Mouse (Mus musculus): ENCODE results near the gene Pth2. TPM values are rescaled to one million over a fixed set of nuclear protein-coding genes. Genes with fewer than 3 reads are reported as not detected.

The Pth2 gene
- not detected for polyA plus RNA-seq (2017; shearing (Covaris generic))

GRCm38 (mm10) chr7:45180896-45181477 is at the start of gene Pth2:
Gene Pth2, plus strand, starts transcription at chr7:45180995.

DNA sequence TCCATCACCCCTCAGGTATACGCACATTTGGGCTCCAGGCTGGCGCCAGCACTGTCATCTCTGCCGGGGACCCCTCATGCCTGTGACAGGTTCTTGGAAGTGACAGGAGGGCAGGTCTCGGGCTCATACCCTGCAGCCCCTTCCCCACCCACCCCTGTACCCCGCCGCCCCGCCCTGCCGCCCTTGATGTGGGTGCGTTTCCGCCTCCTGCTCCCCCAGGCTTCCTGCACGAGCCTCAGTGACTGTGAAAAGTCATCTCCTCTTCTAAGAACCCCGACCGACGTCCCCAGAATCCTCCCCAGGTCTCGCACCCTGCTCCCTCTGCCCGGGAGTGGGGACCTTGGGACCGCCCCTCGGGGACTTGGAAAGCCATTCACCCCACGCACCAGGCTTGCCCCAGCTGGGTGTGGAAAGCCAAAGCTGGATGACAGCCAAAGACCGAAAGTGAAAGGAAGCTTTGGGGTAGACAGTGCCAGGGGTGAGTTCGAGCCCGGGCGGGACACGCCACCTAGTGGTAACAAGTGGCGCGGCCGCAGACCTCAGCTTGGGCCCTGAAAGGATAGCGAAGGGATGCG is 44.7 kb upstream of the Pth2 start, which contains the start of the genes Gm45713 and Flt3l:
Gene Gm45713, minus strand, starts transcription at position 239 of the 575 bp plus-strand sequence.
Gene Flt3l, minus strand, starts transcription at position 440 of the 575 bp plus-strand sequence.

GRCm38 (mm10) chr7:45154096-45154992 is 26.5 kb upstream of the Pth2 start, which contains the start of the genes Pih1d1 and Aldh16a1:
Gene Pih1d1, plus strand, starts transcription at chr7:45154303.
Gene Aldh16a1, minus strand, starts transcription at chr7:45154584.

GRCm38 (mm10) chr7:45163735-45164490 is 16.9 kb upstream of the Pth2 start, which contains the start of gene Slc17a7:
Gene Slc17a7, plus strand, starts transcription at chr7:45163949.

DNA sequence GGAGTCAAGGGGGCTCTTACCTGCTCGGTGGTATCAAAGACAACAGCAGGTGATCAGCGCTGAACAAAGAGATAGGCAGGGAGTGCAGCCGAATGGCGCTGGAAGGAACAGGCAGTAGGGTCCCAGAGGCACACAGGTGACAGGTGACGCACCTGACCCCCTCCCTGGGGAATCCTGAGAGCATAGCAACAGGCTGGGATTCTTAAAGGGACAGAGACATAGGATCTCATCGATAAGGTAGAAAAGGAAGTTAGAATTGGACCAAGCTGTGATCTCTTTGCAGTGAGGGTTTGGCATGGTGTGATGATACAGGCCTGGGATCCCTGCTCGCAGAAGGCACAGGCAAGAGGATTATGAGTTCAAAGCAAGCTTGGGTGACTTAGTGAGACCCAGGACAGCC is 1.3 kb upstream of the Pth2 start, which contains the start of gene Gfy:
Gene Gfy, minus strand, starts transcription at position 101 of the 400 bp plus-strand sequence.

GRCm38 (mm10) chr7:45204380-45205143 is 23.8 kb downstream of the Pth2 start, which contains the start of gene Ccdc155:
Gene Ccdc155, minus strand, starts transcription at chr7:45204892.

DNA sequence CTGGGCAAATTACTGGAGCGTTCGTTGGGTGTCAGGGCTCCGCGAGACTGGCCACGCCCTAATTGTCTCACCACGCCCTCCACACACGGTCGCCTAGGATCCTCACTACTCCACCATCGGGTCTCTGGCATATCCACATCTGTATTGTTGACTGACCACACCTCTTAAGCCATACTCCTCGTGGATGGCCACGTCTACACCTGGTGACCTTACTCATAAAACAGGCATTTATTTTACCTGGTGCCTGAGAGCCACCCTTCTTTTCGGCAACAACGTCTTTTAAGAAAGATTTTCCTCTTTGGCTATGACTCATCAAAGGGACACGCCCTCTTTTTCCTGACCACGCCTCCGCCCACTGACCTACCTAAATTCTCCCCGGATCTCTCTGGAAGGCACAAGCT is 31.1 kb downstream of the Pth2 start, which contains the start of gene Dkkl1:
Gene Dkkl1, minus strand, starts transcription at position 297 of the 401 bp plus-strand sequence.

GRCm38 (mm10) chr7:45215673-45216441 is 35.1 kb downstream of the Pth2 start, which contains the start of gene Tead2:
Gene Tead2, plus strand, starts transcription at chr7:45215753.

Other genes starting within 250 kb of the Pth2 start
- not detected for gene Tsks, start 237.8 kb upstream of the Pth2 start, polyA plus RNA-seq (2017; shearing (Covaris generic))
- 0.30 TPM for gene Cpt1c, start 206.1 kb upstream of the Pth2 start, polyA plus RNA-seq (2017; shearing (Covaris generic))
- gene Prmt1, start 194.4 kb upstream of the Pth2 start, polyA plus RNA-seq (2017; shearing (Covaris generic)), result 175 TPM
- 235 TPM for gene Irf3, start 183.3 kb upstream of the Pth2 start, polyA plus RNA-seq (2017; shearing (Covaris generic))
- gene Bcl2l12, start 182.3 kb upstream of the Pth2 start, polyA plus RNA-seq (2017; shearing (Covaris generic)), result 35.8 TPM
- gene Scaf1, start 164.6 kb upstream of the Pth2 start, polyA plus RNA-seq (2017; shearing (Covaris generic)), result 38.8 TPM
- gene Rras, start 163.0 kb upstream of the Pth2 start, polyA plus RNA-seq (2017; shearing (Covaris generic)), result 24.1 TPM
- gene Prr12, start 128.1 kb upstream of the Pth2 start, polyA plus RNA-seq (2017; shearing (Covaris generic)), result 4.0 TPM
- gene Nosip, start 118.6 kb upstream of the Pth2 start, polyA plus RNA-seq (2017; shearing (Covaris generic)), result 115 TPM
- 3.0 TPM for gene Prrg2, start 118.3 kb upstream of the Pth2 start, polyA plus RNA-seq (2017; shearing (Covaris generic))
- gene Rcn3, start 88.8 kb upstream of the Pth2 start, polyA plus RNA-seq (2017; shearing (Covaris generic)), result 10.7 TPM
- gene Fcgrt, start 77.1 kb upstream of the Pth2 start, polyA plus RNA-seq (2017; shearing (Covaris generic)), result 2.8 TPM
- 2,481 TPM for gene Rps11, start 56.6 kb upstream of the Pth2 start, polyA plus RNA-seq (2017; shearing (Covaris generic))
- 2,316 TPM for gene Rpl13a, start 52.2 kb upstream of the Pth2 start, polyA plus RNA-seq (2017; shearing (Covaris generic))
- gene Gm45713, start 44.8 kb upstream of the Pth2 start, polyA plus RNA-seq (2017; shearing (Covaris generic)), result not detected
- 309 TPM for gene Flt3l, start 44.6 kb upstream of the Pth2 start, polyA plus RNA-seq (2017; shearing (Covaris generic))
- gene Pih1d1, start 26.7 kb upstream of the Pth2 start, polyA plus RNA-seq (2017; shearing (Covaris generic)), result 59.4 TPM
- gene Aldh16a1, start 26.4 kb upstream of the Pth2 start, polyA plus RNA-seq (2017; shearing (Covaris generic)), result 58.9 TPM
- gene Slc17a7, start 17.0 kb upstream of the Pth2 start, polyA plus RNA-seq (2017; shearing (Covaris generic)), result 0.08 TPM
- not detected for gene Gfy, start 1.4 kb upstream of the Pth2 start, polyA plus RNA-seq (2017; shearing (Covaris generic))
- gene Ccdc155, start 23.9 kb downstream of the Pth2 start, polyA plus RNA-seq (2017; shearing (Covaris generic)), result 0.07 TPM
- gene Dkkl1, start 31.2 kb downstream of the Pth2 start, polyA plus RNA-seq (2017; shearing (Covaris generic)), result 8.9 TPM
- gene Tead2, start 34.8 kb downstream of the Pth2 start, polyA plus RNA-seq (2017; shearing (Covaris generic)), result 4.9 TPM
- 607 TPM for gene Cd37, start 58.1 kb downstream of the Pth2 start, polyA plus RNA-seq (2017; shearing (Covaris generic))
- not detected for gene Slc6a16, start 60.1 kb downstream of the Pth2 start, polyA plus RNA-seq (2017; shearing (Covaris generic))
- not detected for gene Slc6a21, start 96.5 kb downstream of the Pth2 start, polyA plus RNA-seq (2017; shearing (Covaris generic))
- gene Trpm4, start 152.8 kb downstream of the Pth2 start, polyA plus RNA-seq (2017; shearing (Covaris generic)), result 15.0 TPM
- gene Hrc, start 154.3 kb downstream of the Pth2 start, polyA plus RNA-seq (2017; shearing (Covaris generic)), result not detected
- gene Ppfia3, start 186.0 kb downstream of the Pth2 start, polyA plus RNA-seq (2017; shearing (Covaris generic)), result 0.30 TPM
- gene Lin7b, start 189.6 kb downstream of the Pth2 start, polyA plus RNA-seq (2017; shearing (Covaris generic)), result not detected
- 231 TPM for gene Snrnp70, start 214.7 kb downstream of the Pth2 start, polyA plus RNA-seq (2017; shearing (Covaris generic))
- not detected for gene Kcna7, start 224.7 kb downstream of the Pth2 start, polyA plus RNA-seq (2017; shearing (Covaris generic))
- gene Ntf5, start 232.7 kb downstream of the Pth2 start, polyA plus RNA-seq (2017; shearing (Covaris generic)), result 0.54 TPM
- not detected for gene Lhb, start 239.8 kb downstream of the Pth2 start, polyA plus RNA-seq (2017; shearing (Covaris generic))